Mouse (Mus musculus): ENCODE results near the gene Aldh3b3. TPM values are rescaled to one million over a fixed set of nuclear protein-coding genes. Genes with fewer than 3 reads are reported as not detected.

Aldh3b3 gene
- total and polyA plus RNA-seq, 3 experiments, result not detected

DNA sequence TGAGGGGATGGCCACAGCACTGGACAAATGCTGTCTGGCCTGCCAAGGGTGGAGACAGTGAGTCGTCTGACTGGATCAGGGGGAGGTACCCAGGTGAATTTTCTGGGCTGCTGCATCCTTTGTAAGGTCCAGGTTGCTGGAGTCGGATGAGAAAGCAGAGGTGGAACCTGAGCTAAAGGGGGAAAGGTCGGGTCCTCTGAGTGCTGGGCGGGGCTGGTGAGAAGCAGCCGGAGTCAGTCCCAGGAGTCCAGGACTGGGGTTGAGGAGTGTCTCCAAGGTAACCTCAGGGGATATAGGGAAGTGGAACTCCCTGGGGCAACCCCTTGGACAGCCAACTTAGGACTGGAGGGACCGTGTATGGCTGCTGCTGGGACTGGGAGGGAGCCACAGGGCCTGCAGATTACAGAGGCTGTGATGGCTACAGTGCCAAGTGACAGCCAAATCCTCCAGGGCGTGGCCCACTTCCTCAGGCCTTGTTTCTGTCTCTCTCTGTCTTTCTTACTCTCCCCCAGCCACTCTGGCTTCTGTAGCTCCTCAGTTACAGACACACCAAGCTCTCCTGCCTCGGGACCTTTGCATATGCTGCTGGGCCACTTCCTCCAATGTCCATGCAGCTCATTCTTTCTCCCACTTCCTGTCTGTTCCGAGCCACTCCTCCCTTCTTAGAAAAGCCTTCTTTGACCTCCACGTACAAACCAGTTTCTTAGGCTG, 35.6 kb upstream of the Aldh3b3 start:
- in situ Hi-C loops (cut with MboI; ENCODE audit: low pct_ligation_motif_present, low pct_unique_long_range_greater_than_20kb, low sequenced_read_pairs), result no loop called here
- Histone ChIP-seq H3K27me3 (replicated peaks) (no peaks in the 10 kb centered on the region), H3K4me3 (replicated peaks in 1 of 3; ENCODE audit: low read depth in 2 of 3, low read length in 2 of 3, poor library complexity in 1 of 3) (peak overlapping the region in 1 of 3 experiments; percentile 1), H3K9me3 (replicated peaks; ENCODE audit: low read length) (no peaks in the 10 kb centered on the region), H3K36me3 (replicated peaks in 1 of 2; ENCODE audit: control insufficient read depth in 1 of 2, insufficient read depth in 1 of 2, low read length in 1 of 2) (peaks cover 0 to 20% of the 10 kb centered on the region in 2 experiments), H3K27ac (ENCODE audit: insufficient read depth, low read depth) (peak overlapping the region; percentile 84), H3K9ac (ENCODE audit: insufficient read depth, low read depth) (peak overlapping the region; percentile 2; the same call in 1 of the 2 replicates), H3K4me1 (ENCODE audit: control insufficient read depth in 1 of 2, insufficient read depth in 2 of 2) (peaks cover 30 to 59% of the 10 kb centered on the region in 2 experiments), H3K4me2 (ENCODE audit: insufficient read depth, low read depth, poor library complexity, severe bottlenecking) (peak overlapping the region; percentile 34; the same call in 1 of the 2 replicates), H3K79me2 (replicated peaks; ENCODE audit: control insufficient read depth, extremely low read depth, insufficient read depth, poor library complexity, severe bottlenecking) (no peaks in the 10 kb centered on the region)
- TF ChIP-seq POLR2A (IDR thresholded peaks at IDR 0.05; ENCODE audit: low read depth, low read length) (peak; percentile 45; the same call in 1 of the 2 replicates), ZMIZ1 (IDR thresholded peaks at IDR 0.05; ENCODE audit: low read depth, low read length) (0 out of 2 replicates have a peak, but pooled peaks have one; percentile 29), ELF1 (IDR thresholded peaks at IDR 0.05; ENCODE audit: low read depth, low read length) (peak; percentile 61), RCOR1 (conservative IDR thresholded peaks at IDR 0.05; ENCODE audit: low read depth, low read length) (no peak), NELFE (IDR thresholded peaks at IDR 0.05; ENCODE audit: low read depth, low read length) (no peak; the same call in 1 of the 2 replicates), BHLHE40 (IDR thresholded peaks at IDR 0.05; ENCODE audit: low read depth, low read length) (no peak), IRF4 (IDR thresholded peaks at IDR 0.05; ENCODE audit: low read depth, low read length) (peak; percentile 61), EP300 (IDR thresholded peaks at IDR 0.05; ENCODE audit: low read length) (peak; percentile 57), MXI1 (IDR thresholded peaks at IDR 0.05; ENCODE audit: low read depth, low read length) (no peak), JUND (conservative IDR thresholded peaks at IDR 0.05; ENCODE audit: low read depth, low read length) (no peak), CHD1 (IDR thresholded peaks at IDR 0.05; ENCODE audit: low read depth, low read length) (no peak), MEF2A (IDR thresholded peaks at IDR 0.05; ENCODE audit: borderline replicate concordance, low read depth, low read length) (peak; percentile 62; the same call in 1 of the 2 replicates), ZC3H11A (IDR thresholded peaks at IDR 0.05; ENCODE audit: low read depth, low read length) (no peak), TBP (conservative IDR thresholded peaks at IDR 0.05; ENCODE audit: low read depth, low read length) (0 out of 2 replicates have a peak, but pooled peaks have one; percentile 38), RAD21 (IDR thresholded peaks at IDR 0.05; ENCODE audit: low read depth, low read length) (peak; percentile 6; the same call in 1 of the 2 replicates), E2F4 (IDR thresholded peaks at IDR 0.05; ENCODE audit: insufficient replicate concordance, low read depth, low read length) (no peak)
- dilution Hi-C loops (cut with MboI; ENCODE audit: extremely low pct_ligation_motif_present, extremely low pct_unique_long_range_greater_than_20kb, low sequenced_read_pairs), result no loop called here
- DNase-seq (ENCODE audit: extremely low read depth), result peak; percentile 75

DNA sequence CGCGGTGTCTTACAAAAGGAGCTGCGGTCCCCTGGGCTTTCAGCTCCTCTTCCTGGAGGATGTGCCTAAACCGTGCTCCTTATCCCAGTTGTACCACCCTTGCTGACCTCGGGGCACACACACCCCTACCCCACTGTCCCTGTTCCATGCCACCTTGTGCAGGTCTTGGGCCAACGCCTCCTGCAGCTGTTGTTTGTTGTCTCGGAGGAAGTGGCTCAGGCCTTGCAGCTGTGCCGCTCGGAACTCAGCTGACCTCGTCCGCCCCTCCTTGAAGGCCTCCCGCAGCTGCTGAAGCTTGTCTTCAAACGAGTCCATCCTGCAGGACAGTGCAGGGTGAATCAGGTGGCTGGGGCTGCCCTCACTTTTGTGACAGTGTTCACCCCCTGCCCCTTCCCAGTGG, 34.9 kb upstream of the Aldh3b3 start:
- peak overlapping the region; percentile 2; the same call in 1 of the 2 replicates for H3K9ac ChIP-seq (ENCODE audit: insufficient read depth, low read depth)
- peak overlapping the region in 2 of 3 experiments; percentile 1 to 21 for H3K4me3 ChIP-seq (replicated peaks in 1 of 3; ENCODE audit: low read depth in 2 of 3, low read length in 2 of 3, poor library complexity in 1 of 3)
- H3K36me3 ChIP-seq (replicated peaks in 1 of 2; ENCODE audit: control insufficient read depth in 1 of 2, insufficient read depth in 1 of 2, low read length in 1 of 2), result peaks cover 0 to 14% of the 10 kb centered on the region in 2 experiments

More for the DNA sequence above, 34.9 kb upstream of the Aldh3b3 start:
- Histone ChIP-seq H3K9me3 (replicated peaks; ENCODE audit: low read length) (no peaks in the 10 kb centered on the region), H3K4me1 (ENCODE audit: control insufficient read depth in 1 of 2, insufficient read depth in 2 of 2) (peaks cover 33 to 60% of the 10 kb centered on the region in 2 experiments), H3K27ac (ENCODE audit: insufficient read depth, low read depth) (peak overlapping the region; percentile 84), H3K4me2 (ENCODE audit: insufficient read depth, low read depth, poor library complexity, severe bottlenecking) (peak overlapping the region; percentile 34), H3K79me2 (replicated peaks; ENCODE audit: control insufficient read depth, extremely low read depth, insufficient read depth, poor library complexity, severe bottlenecking) (no peaks in the 10 kb centered on the region), H3K27me3 (replicated peaks) (no peaks in the 10 kb centered on the region)
- in situ Hi-C loops (cut with MboI; ENCODE audit: low pct_ligation_motif_present, low pct_unique_long_range_greater_than_20kb, low sequenced_read_pairs) (no loop called here), dilution Hi-C loops (cut with MboI; ENCODE audit: extremely low pct_ligation_motif_present, extremely low pct_unique_long_range_greater_than_20kb, low sequenced_read_pairs) (no loop called here)
- peak; percentile 51 for DNase-seq (ENCODE audit: extremely low read depth)
- TF ChIP-seq IRF4 (IDR thresholded peaks at IDR 0.05; ENCODE audit: low read depth, low read length), result peak; percentile 58
- TF ChIP-seq TCF12 (IDR thresholded peaks at IDR 0.05; ENCODE audit: low read depth, low read length), result peak; percentile 98
- no peak for TF ChIP-seq USF2 (conservative IDR thresholded peaks at IDR 0.05; ENCODE audit: low read depth, low read length)
- TF ChIP-seq EP300 (IDR thresholded peaks at IDR 0.05; ENCODE audit: low read length), result peak; percentile 81
- 0 out of 2 replicates have a peak, but pooled peaks have one; percentile 50 for TF ChIP-seq MEF2A (IDR thresholded peaks at IDR 0.05; ENCODE audit: borderline replicate concordance, low read depth, low read length)
- no peak for TF ChIP-seq PAX5 (IDR thresholded peaks at IDR 0.05; ENCODE audit: low read length)
- peak; percentile 86 for TF ChIP-seq BHLHE40 (IDR thresholded peaks at IDR 0.05; ENCODE audit: low read depth, low read length)
- no peak for TF ChIP-seq MYC (IDR thresholded peaks at IDR 0.05; ENCODE audit: low read depth, low read length)
- TF ChIP-seq POLR2A (IDR thresholded peaks at IDR 0.05; ENCODE audit: low read depth, low read length), result no peak
- peak; percentile 58 for TF ChIP-seq MXI1 (IDR thresholded peaks at IDR 0.05; ENCODE audit: low read depth, low read length)
- peak; percentile 86 for TF ChIP-seq ETS1 (conservative IDR thresholded peaks at IDR 0.05; ENCODE audit: low read depth, low read length)
- TF ChIP-seq MAZ (IDR thresholded peaks at IDR 0.05; ENCODE audit: low read depth, low read length), result 0 out of 2 replicates have a peak, but pooled peaks have one; percentile 29
- no peak for TF ChIP-seq JUN (IDR thresholded peaks at IDR 0.05; ENCODE audit: insufficient read depth, low read depth, low read length)
- TF ChIP-seq KAT2A (IDR thresholded peaks at IDR 0.05; ENCODE audit: insufficient replicate concordance, low read length), result no peak
- no peak; the same call in 1 of the 2 replicates for TF ChIP-seq UBTF (IDR thresholded peaks at IDR 0.05; ENCODE audit: low read depth, low read length)
- 0 out of 2 replicates have a peak, but pooled peaks have one; percentile 17 for TF ChIP-seq CHD2 (IDR thresholded peaks at IDR 0.05; ENCODE audit: low read length)
- TF ChIP-seq GABPA (IDR thresholded peaks at IDR 0.05; ENCODE audit: insufficient replicate concordance, low read depth, low read length), result no peak
- no peak for TF ChIP-seq NRF1 (IDR thresholded peaks at IDR 0.05; ENCODE audit: low read depth, low read length)
- no peak for TF ChIP-seq RCOR1 (conservative IDR thresholded peaks at IDR 0.05; ENCODE audit: low read depth, low read length)
- TF ChIP-seq SIN3A (IDR thresholded peaks at IDR 0.05; ENCODE audit: low read length), result peak; percentile 91
